Mouse (Mus musculus): ENCODE results near the gene Rpl21.
"Not testable (repeated sequence)": the region's sequence is repeated elsewhere in the genome, so short reads cannot be mapped to it uniquely, and the experiment has no call there.

Rpl21 gene

GRCm38 (mm10) chr5:146867246-146867945, 34.7 kb downstream of the Rpl21 start:
- peak; percentile 56 for DNase-seq (ENCODE audit: low spot score)

- no peak for DNase-seq (ENCODE audit: low spot score)
Measured at GRCm38 (mm10) chr5:146867946-146868314, 35.2 kb downstream of the Rpl21 start.

GRCm38 (mm10) chr5:146872981-146873631, 40.4 kb downstream of the Rpl21 start:
- DNase-seq (ENCODE audit: low spot score) = no peak

- no peak for DNase-seq (ENCODE audit: low spot score)
Measured at GRCm38 (mm10) chr5:146876024-146876423, 43.3 kb downstream of the Rpl21 start.

GRCm38 (mm10) chr5:146877882-146878281, 45.2 kb downstream of the Rpl21 start:
- DNase-seq (ENCODE audit: low spot score) = not testable (repeated sequence)

GRCm38 (mm10) chr5:146882261-146882660, 49.6 kb downstream of the Rpl21 start:
- no peak for DNase-seq (ENCODE audit: low spot score)

GRCm38 (mm10) chr5:146883053-146883452, 50.4 kb downstream of the Rpl21 start:
- no peak for DNase-seq (ENCODE audit: low spot score)

- DNase-seq (ENCODE audit: low spot score) = no peak
Measured at GRCm38 (mm10) chr5:146883486-146884272, 51.0 kb downstream of the Rpl21 start.

Measured in lung, postnatal 25 days (tissue).